Mouse (Mus musculus): ENCODE data around the gene Psapl1. TPM values are rescaled to one million over a fixed set of nuclear protein-coding genes. Genes with fewer than 3 reads are reported as not detected.
"Not testable (repeated sequence)": the region's sequence is repeated elsewhere in the genome, so short reads cannot be mapped to it uniquely, and the experiment has no call there.

The Psapl1 gene
- total RNA-seq, 2 experiments from 2014 or later, result not detected

DNA sequence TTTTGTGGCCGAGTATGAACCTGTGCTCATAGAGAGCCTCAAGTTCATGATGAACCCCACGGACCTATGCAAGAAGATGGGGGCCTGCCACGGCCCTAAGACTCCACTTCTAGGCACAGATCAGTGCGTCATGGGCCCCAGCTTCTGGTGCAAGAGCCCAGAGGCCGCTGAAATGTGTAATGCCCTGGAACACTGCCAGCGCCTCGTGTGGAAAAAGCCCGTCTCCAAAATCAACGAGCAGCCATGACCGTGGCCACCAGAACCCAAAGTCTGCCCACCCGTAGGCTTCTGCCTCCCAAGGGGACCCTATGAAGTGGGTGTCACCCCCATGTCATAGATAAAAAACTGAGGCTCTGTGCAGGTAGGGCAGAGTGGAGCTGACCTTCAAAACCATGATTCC lies 1.6 kb downstream of the Psapl1 start:
- peak; percentile 43 for DNase-seq

DNA sequence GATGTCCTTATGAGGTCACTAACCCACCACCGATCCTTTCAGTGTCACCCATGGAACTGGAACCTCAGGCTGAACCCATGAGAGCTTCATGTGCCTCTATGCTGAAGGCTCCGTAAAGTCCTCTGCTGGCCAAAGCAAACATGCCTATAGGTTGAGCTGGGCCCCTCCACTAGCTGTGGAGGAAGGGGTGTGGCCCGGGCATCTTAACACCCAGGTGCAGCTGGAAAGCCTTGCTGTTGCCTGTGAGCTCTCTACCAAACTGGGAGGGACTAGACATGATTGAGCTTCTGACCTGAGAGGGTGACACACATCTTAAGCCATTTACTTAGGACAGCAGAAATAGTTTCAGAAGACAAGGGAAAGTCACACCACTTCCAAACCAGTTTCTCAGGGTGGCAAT lies 5.0 kb downstream of the Psapl1 start:
- no peak for DNase-seq

DNA sequence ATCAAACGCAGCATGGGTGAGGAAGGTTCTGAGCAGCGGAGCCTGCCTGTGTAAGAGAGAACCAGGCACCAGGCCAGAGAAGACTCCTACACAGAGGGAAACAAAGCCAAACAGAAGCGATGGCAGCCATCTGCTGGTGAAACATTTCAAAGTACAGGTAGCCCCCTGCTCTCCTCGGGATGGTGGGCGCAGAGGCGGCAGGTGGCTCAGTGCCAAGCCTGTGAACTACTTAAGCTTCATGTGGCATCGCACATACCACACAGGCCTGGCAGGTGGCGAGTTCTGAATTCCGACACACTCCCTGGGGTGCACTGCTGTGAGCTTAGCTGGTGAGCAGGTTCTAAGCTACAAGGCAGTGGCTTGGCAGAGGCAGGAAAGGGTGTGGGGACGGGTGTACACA lies 9.5 kb downstream of the Psapl1 start:
- peak; percentile 21 for DNase-seq

DNA sequence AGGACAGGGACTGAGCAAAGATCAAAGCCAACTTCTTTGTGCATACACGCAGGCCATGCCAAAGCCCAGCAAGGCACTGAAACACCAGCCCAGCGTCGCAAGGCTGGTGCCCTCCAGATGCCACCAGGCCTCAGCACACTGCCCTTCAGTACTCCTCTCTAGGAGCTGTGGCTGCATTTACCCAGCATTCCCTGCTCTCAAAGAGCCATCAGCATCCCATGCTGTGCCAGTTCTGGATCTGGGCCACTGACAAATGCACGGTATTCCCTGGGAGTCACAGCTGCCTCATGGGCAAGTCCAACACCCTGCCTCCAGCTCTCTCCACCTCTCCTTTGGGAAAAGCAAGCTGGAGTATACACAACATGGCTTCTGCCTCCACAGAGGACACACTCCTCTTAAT lies 16.3 kb downstream of the Psapl1 start:
- no peak for DNase-seq

GRCm38 (mm10) chr5:36220626-36221025 lies 16.8 kb downstream of the Psapl1 start:
- DNase-seq, result no peak

DNA sequence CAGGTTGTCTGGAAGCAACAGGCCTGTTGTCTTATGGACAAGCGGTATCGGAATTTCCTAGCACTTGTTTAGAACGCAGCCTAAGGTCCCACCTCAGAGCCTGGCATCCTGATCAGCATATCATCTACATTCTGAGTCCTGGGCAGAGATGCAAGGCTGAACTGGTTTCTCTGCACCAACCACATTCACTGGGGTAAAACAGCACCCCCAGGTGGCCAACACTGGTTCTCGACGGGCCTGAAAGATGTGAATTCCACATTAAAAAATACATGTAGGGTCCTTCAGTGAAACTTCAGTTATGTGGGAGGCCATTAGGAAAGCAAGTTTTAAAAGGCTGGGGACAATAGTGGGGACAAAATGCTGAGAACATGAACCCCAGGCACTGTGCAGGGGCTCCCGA lies 20.0 kb downstream of the Psapl1 start:
- peak; percentile 74 for DNase-seq

DNA sequence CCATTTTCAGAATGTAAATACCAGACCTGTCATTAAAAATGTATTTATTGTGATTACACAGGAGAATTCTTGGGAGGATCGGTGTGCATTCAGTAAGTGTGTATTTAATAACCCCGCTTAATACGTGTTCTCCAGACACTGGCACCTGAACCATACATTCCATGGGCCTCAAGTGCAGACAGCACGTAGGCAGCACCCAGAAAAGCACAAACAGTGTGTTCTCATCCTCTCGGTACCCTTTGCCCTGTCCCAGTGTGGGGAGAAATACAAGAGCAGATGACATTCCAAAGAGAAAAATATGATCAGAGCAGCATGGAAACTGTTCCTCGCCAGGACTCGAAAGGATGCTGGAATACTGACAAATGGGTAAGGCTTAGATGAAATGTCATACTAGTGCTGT lies 22.0 kb downstream of the Psapl1 start:
- DNase-seq, result no peak

DNA sequence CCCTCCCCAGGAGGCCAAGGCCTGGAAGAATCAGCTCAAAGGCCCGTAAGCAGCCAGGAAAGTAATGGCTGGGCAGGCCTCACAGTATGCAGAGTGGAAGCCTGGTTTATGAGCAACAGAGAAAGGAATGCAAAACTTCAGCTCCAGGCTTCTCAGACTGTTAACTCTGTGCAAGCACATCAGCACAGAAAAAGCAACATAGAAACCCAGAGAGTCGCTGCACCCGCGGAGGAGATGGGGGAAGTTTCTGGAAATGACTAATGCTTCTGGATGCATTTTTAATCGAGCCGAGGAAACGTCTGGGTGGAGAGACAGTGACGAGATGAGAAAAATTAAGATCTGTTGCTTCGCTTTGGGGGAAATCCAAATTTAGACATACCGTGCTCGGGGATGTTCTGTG lies 22.5 kb downstream of the Psapl1 start:
- peak; percentile 39 for DNase-seq

DNA sequence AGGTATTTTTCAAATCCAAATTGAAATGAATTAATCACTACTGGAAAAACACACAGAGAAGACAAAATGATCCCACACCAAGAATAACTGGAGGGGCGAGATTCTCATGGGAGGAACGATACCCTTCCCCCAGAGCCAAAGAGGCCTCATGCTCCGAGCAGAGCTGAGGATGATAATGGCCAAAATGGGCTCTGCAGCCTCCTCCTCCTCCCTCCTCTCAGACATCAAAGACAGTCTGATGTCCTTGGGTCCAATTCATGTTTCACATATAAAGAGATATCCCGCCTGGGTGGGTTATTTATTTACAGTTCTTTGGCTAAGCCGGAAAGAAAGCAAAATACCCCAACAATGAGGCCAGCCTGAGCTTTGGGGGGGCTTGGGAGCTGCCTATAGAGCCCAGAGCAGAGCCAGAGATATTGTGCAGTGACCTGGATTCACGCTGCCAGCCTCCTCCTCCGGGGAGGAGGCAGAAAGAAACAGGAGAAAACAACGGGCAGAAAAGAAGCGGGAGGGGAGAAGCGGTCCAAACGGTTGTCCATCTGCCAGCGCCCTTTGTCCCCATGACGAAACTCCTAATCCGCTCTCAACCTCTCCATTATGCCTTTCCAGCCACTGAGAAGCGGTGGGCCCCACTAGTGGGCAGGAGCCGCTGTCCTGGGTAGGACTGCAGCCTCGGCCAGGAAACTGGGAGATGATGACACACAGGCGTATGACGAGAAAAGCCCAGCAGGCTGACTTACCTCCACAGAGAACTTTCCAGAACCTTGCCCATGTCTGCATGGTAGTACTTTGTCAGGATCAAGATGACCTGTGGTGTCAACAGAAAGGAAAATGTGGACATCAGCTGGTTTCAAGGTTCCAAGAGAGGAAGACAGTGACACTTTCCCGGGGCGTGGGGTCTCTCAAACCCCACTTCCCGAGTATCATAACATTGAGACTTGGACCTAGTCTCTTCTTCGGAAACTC lies 24.9 kb downstream of the Psapl1 start:
- DNase-seq, result no peak

- DNase-seq, result no peak
Observed at GRCm38 (mm10) chr5:36230301-36230780, 26.5 kb downstream of the Psapl1 start.

GRCm38 (mm10) chr5:36237526-36237925 lies 33.7 kb downstream of the Psapl1 start:
- DNase-seq, result not testable (repeated sequence)

DNA sequence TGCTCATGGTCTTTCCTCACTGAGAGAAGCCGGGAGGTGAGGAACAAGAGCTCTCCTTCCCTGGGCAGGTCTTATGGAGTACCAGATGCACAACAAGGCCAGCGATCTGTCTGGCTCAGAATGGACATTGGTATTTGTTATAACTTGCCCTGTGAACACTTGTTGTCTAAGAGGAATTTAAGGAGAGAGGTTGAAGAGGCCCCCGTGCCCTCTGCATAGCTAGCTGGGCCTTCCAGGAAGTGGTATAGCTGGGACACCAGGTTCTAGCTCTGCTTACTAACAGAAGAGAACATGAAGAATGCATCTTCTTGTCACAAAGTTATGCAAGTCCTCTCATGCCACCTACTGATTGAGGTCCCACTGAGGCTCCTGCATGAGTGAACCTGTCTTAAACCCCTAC lies 44.2 kb downstream of the Psapl1 start:
- DNase-seq, result no peak

DNA sequence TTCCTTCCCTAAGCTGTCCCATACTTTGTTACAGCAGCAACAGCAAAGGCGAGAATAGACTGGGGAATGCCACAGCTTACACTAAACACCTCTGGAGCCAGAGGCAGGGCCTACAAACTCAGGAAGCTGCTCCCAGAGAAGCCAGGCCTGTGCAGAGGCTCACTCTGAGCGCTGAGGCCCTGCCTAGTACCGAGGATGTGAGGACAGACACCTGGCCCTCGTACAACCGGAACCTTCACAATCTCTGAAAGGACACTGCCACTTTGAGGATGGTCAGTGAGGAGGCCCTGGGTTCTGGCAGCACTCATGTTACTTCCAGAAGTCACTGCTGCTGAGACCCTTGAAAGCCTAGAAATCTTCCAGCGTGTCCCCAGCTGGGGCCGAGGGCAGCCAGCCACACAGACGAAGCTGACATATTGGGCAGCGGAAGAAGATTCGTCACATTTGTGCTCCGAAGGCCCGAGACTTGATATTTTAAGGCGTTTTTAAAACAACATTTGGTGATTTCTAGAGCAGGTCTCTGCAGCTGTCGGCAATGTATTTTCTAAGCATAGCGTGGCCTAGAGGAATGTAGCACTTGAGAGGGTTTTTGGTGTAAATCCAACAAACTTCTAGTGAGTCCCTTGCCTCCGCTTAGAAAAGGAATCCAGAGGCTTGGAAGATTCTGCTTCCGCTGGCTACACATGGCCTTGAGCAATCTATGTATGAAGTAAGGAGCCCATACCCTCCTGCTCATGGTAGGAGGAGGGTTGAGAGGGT lies 49.1 kb downstream of the Psapl1 start:
- peak; percentile 57 for DNase-seq

- no peak for DNase-seq
Observed at GRCm38 (mm10) chr5:36254642-36255516, 51.1 kb downstream of the Psapl1 start.

Other genes starting within 250 kb of the Psapl1 start
- 10 to 100 TPM; 18.1 TPM for gene Sorcs2, start 194.1 kb downstream of the Psapl1 start, total RNA-seq (2021)